Mouse (Mus musculus) olfactory bulb, adult 2 months (tissue): Measurements from ENCODE around the gene Gabrb1. TPM values are rescaled to one million over a fixed set of nuclear protein-coding genes. Genes with fewer than 3 reads are reported as not detected.

Experiments used
- H3K27ac ChIP-seq: fragments of 200-500 bp; 2 replicates; pipeline ENCODE4 v1.5.1; 2012; ENCODE audit warnings: low read depth, low read length; ENCODE audit not compliant: insufficient read depth
- H3K4me1 ChIP-seq: fragments of 200-500 bp; 2 replicates; pipeline ENCODE4 v1.6.1; 2012; ENCODE audit warnings: low read length; ENCODE audit not compliant: control insufficient read depth, insufficient read depth
- H3K4me3 ChIP-seq: fragments of 200-500 bp; 2 replicates; pipeline ENCODE4 v1.5.1; 2012; ENCODE audit warnings: mild to moderate bottlenecking, low read depth, low read length, moderate library complexity; ENCODE audit not compliant: insufficient read depth
- CTCF ChIP-seq: fragments of 200-500 bp; IDR thresholded peaks from 2 replicates; pipeline ENCODE4 v1.5.1; 2012; ENCODE audit warnings: low read depth, mild to moderate bottlenecking, low read length, moderate library complexity; ENCODE audit not compliant: insufficient read depth
- POLR2A ChIP-seq: fragments of 200-500 bp; IDR thresholded peaks from 2 replicates; pipeline ENCODE4 v1.6.1; 2012; ENCODE audit warnings: mild to moderate bottlenecking, low read depth, low read length, moderate library complexity; ENCODE audit not compliant: insufficient read depth
- WGBS: fragments of 180-500 bp; shearing (Covaris S2); methylation state at CpG from one replicate; pipeline ENCODE4 v1.1.7; 2018; 5-methylcytosine and 5-hydroxymethylcytosine counted together
- polyA plus RNA-seq: library from polyadenylated mRNA; stranded (reverse); fragments of >200 nt; gene quantifications from 2 replicates; pipeline ENCODE4 v1.2.4, GENCODE M21; 2012; ENCODE audit warnings: low replicate concordance; ENCODE audit not compliant: missing spikeins, insufficient read depth, insufficient read length

The Gabrb1 gene
- polyA plus RNA-seq, result 22.0 and 33.2 TPM in 2 replicates

DNA sequence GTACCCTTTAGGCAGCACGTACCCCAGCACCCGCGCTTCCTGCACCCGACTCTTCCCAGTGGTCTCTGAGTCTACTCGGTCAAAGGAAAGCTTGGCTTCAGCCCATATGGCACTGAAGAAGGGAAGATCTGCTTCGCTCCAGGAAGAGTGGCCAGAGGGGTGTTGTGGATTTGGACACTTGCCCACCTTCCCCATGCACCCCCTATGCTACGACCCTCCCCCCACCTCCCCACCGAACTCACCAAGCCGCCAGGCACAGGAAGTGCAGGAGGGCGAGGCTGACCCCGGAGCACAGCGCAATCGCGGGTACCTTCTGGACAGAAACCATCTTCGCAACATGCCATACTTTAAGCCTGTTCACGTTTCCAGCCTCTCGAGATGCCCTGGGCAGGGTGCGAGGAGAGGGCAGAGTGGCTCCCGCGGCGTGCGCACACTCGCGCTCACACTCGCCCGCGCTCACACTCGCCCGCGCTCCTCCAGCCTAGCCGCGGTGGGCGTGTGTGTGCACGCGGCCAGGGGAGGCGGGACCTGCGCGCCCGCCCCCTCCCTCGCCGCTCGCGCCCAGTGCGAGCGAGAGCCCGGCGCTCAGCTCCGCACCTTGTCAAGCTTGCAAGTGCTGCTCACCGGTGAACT, at the start of gene Gabrb1:
TSS of gene Gabrb1 (plus strand) at position 632 of the 633 bp plus-strand sequence.
- Histone ChIP-seq H3K4me1 (peaks cover 7% of the 10 kb centered on the region), H3K27ac (peak within 1 kb of the TSS; percentile 73), H3K4me3 (peak within 1 kb of the TSS; percentile 91)
- 1% methylated on average over 48 of the region's 49 CpGs for WGBS
- no peak for TF ChIP-seq POLR2A
- TF ChIP-seq CTCF, result no peak

DNA sequence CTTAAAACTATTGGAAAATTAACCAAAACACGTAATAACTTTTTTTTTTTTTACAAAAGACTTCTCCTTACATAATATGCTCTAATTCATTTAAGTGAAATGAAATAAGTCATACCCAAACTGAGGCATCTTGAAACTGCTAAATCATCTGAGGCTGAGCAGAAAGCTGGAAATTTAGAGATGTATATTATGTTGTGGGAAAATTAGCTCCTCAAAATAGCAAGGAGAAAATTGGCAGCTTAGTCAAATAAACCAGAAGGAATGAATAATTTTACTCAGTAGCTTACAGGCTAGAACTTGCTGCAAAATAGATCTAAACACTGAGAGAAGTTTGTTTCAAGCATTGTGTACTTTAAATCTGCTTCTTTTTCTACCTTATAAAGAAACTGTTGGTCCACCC, 49.2 kb upstream of the Gabrb1 start:
- H3K4me3 ChIP-seq, result no peak overlapping the region
- H3K4me1 ChIP-seq, result no peaks in the 10 kb centered on the region
- no peak overlapping the region for H3K27ac ChIP-seq
- TF ChIP-seq POLR2A (no peak), CTCF (no peak)
- WGBS, result 89% methylated on average over 1 of the region's 1 CpGs

DNA sequence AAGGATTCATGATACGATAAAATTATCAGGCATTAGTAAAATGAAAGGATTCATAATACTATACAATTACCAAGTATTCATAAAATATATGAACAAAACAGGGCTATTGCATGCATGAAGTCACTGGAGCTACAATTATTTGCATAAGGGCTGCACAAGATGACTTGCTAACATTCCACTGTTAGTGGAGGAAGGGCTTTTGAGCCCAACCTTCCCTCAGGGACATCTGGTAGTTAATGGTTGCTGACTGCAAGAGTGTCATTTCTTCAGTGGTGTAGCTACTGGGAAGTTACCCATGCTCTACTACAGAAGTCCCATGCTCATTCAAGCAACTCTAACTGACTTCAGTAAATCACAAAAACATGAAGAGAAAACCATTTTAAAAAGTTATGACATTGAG, 43.6 kb upstream of the Gabrb1 start:
- TF ChIP-seq POLR2A, result no peak
- no peak overlapping the region for H3K27ac ChIP-seq
- no peaks in the 10 kb centered on the region for H3K4me1 ChIP-seq
- WGBS, result 92% methylated on average over 1 of the region's 1 CpGs
- no peak overlapping the region for H3K4me3 ChIP-seq

DNA sequence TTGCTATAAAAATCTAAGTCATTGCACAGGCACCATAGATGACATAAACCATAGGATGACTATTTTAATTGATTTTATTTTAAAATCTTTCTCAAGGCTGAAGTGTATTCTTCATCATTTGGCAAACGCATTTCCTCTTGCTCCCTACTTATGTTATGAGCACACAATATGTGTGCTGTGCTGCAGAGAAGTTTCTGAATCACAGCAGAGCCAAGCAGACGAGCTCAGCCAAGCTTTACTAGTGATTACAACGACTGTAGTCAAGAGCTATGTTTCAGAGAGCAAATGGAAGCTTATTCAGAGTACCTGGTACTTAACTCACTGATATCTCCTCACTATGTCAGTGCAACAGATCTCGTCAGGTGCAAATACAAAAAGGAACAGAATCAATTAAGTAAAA, 41.2 kb upstream of the Gabrb1 start:
- H3K4me1 ChIP-seq, result no peaks in the 10 kb centered on the region
- TF ChIP-seq POLR2A, result no peak
- no peak for TF ChIP-seq CTCF
- H3K4me3 ChIP-seq, result no peak overlapping the region
- whole genome bisulfite sequencing, result 44% methylated on average over 4 of the region's 4 CpGs
- H3K27ac ChIP-seq, result no peak overlapping the region

DNA sequence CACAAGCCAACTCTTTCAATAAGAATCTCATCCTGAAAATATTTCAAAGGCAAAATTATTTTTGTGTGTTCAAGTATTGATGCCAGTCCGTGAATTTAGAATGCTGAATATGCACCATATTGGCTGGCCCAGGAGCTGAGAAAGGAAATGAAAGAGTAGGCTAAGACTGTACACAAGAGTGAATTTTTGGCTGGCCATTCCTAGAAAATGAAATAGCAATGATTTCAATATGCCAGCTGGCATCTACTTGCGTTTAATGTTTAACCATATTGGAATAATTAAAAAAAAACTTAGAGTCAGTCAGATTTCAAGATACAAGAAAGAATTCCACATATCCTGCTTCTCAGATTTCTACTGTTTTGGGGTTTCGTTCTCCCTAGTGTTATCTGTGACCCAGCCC, 30.1 kb upstream of the Gabrb1 start:
- H3K27ac ChIP-seq, result no peak overlapping the region
- WGBS, result 93% methylated on average over 3 of the region's 3 CpGs
- no peaks in the 10 kb centered on the region for H3K4me1 ChIP-seq
- no peak overlapping the region for H3K4me3 ChIP-seq
- TF ChIP-seq CTCF (no peak), POLR2A (no peak)

DNA sequence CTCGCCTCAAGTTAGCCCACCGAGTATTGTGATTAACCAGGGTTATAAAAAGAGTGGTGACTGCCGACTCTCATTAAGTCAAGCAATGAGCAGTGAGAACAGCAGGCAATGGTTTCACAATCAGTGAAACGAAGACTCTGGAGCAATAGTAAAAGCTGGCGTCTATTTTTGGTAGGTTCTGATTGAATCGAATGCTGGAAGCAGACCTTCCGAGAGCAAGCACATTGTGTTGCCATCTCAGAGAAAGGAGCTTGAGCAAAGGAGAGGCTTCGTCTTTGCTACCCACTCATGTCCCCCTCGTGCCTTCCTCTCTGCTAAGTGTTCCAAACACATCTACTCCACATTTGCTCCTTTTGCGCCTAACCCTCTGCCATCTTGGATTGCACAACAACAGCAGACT, 18.1 kb upstream of the Gabrb1 start:
- no peak for TF ChIP-seq POLR2A
- TF ChIP-seq CTCF, result no peak
- H3K4me3 ChIP-seq, result no peak overlapping the region
- whole genome bisulfite sequencing, result 43% methylated on average over 10 of the region's 10 CpGs
- no peak overlapping the region for H3K27ac ChIP-seq
- H3K4me1 ChIP-seq, result peaks cover 2% of the 10 kb centered on the region; the same call in 1 of the 2 replicates

DNA sequence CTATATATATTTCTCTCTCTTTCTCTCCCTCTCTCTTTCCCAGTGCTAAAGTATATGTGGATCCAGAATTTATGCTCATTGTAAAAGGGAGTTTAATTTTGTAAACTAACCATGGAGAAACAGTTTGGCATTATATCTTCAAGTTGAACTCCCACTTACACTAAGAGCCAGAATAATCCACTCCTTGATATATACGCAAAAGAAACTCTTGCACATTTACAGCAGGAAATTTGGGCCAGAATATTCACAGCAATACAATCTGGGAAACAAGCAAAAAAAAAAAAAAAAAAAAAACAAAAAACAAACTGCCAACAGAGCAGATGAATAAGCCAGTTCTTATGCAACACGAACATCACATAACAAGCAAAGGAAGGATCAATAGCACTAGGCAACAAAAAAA, 9.8 kb upstream of the Gabrb1 start:
- Histone ChIP-seq H3K4me3 (no peak overlapping the region), H3K27ac (no peak overlapping the region), H3K4me1 (no peaks in the 10 kb centered on the region)
- WGBS, result 41% methylated on average over 2 of the region's 2 CpGs
- no peak for TF ChIP-seq CTCF
- TF ChIP-seq POLR2A, result no peak

DNA sequence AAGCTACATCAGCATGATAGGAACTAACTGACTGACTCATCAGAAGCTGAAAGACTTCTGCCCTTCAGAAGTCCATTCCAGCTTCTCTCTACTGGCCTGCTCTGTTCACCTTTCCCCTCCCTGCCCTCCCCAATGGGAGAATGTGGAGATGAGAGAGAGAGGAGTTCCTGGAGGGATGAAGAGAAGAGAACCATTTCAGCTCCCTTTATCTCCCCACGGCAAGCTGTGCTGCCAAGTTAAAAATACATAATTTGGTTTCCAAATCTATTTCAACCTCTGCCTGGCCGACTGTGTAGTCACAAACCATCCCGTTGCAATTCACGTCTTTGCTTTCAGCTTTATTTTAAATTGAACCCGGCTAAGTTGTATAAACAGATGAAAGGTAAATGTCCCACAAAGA, 3.9 kb upstream of the Gabrb1 start:
- WGBS, result 71% methylated on average over 5 of the region's 5 CpGs
- no peak overlapping the region for H3K4me3 ChIP-seq
- TF ChIP-seq POLR2A (no peak), CTCF (no peak)
- no peak overlapping the region for H3K27ac ChIP-seq
- peaks cover 7% of the 10 kb centered on the region for H3K4me1 ChIP-seq

DNA sequence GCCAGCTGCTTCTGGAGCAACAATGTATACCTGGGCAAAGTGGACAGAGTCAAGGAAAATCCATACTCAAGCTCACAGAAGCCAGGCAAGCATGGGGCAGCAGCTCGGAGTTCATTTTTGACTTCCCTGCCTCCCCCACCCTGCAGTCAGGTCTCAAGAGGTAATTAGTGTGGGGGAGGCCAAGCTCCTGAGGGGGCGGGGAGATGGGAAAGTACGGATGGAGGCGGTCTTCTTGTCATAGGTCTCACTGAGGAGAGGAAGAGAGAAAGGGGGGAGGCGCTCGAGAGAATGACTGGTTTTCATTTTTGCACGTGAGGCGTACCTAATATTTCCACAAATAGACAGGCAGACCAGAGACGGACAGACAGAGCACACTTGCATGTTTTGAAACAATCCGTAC, 1.1 kb upstream of the Gabrb1 start:
- 5% methylated on average over 10 of the region's 10 CpGs for WGBS
- Histone ChIP-seq H3K27ac (peak overlapping the region; percentile 73), H3K4me1 (peaks cover 7% of the 10 kb centered on the region), H3K4me3 (peak overlapping the region; percentile 91)
- no peak for TF ChIP-seq POLR2A
- no peak for TF ChIP-seq CTCF

DNA sequence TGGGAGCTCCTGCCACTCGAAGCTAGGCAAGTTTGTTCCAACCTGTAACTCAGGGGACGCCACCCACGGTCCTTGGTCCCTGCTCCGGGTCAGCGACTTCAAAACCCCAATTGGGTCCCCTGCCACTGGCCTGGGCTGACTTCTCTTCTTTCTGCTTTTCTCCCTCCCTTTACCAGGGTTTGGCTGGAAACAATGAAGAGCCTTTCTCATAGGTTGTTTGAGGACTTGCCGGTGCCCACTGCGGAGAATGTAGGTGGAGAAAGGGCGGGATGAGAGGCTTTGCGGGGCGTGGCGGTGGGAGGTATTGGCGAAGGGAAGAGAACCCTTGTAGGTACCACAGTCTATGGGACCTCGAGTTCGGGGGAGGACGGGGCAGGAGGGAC, 193 bp downstream of the Gabrb1 start, which contains the start of gene Gabra4:
TSS of gene Gabra4 (minus strand) at position 194 of the 383 bp plus-strand sequence.
- Histone ChIP-seq H3K4me3 (peak within 1 kb of the TSS; percentile 91), H3K4me1 (peaks cover 7% of the 10 kb centered on the region), H3K27ac (peak within 1 kb of the TSS; percentile 73)
- under 1% methylated on average over 15 of the region's 15 CpGs for WGBS
- no peak for TF ChIP-seq CTCF
- TF ChIP-seq POLR2A, result no peak
